Mouse (Mus musculus) R1 (cell line): ENCODE data around the gene Tsga13.

Source experiments
- DNase-seq: peaks from one replicate; pipeline ENCODE4 v3.0.0-alpha.2; 2018; ENCODE audit warnings: low read depth, low spot score

The Tsga13 gene

GRCm38 (mm10) chr6:30865031-30865678, 50.2 kb downstream of the Tsga13 start:
- DNase-seq: no peak

GRCm38 (mm10) chr6:30855956-30856355, 59.4 kb downstream of the Tsga13 start:
- DNase-seq: no peak

- DNase-seq: no peak
These were observed 60.2 kb downstream of the Tsga13 start for GRCm38 (mm10) chr6:30855205-30855604.

- DNase-seq: no peak
These were observed 65.6 kb downstream of the Tsga13 start for GRCm38 (mm10) chr6:30849818-30850217.
